Mouse (Mus musculus) liver, postnatal 0 days (tissue): Measurements from ENCODE around the gene Plxna3.

Source experiments
- CTCF ChIP-seq: sonication (generic); IDR thresholded peaks from 2 replicates; pipeline ENCODE4 v1.5.1; 2016; ENCODE audit warnings: antibody characterized with exemption, low read depth
- EP300 ChIP-seq: IDR thresholded peaks from 2 replicates; pipeline ENCODE4 v1.6.1; 2016; ENCODE audit warnings: antibody characterized with exemption, low read depth, mild to moderate bottlenecking

GRCm38 (mm10) chrX:74298348-74298747, 30.5 kb upstream of the Plxna3 start:
- TF ChIP-seq CTCF (no peak), EP300 (no peak)
